Mouse (Mus musculus): ENCODE data around the gene Rbbp5.

The Rbbp5 gene

GRCm38 (mm10) chr1:132500535-132500934 lies 23.4 kb downstream of the Rbbp5 start:
- no peak for DNase-seq (ENCODE audit: low spot score in 2 of 2)

GRCm38 (mm10) chr1:132505155-132505554 lies 28.0 kb downstream of the Rbbp5 start:
- no peak for DNase-seq (ENCODE audit: low spot score in 2 of 2)

GRCm38 (mm10) chr1:132506058-132506457 lies 28.9 kb downstream of the Rbbp5 start, which contains the start of gene Tmem81:
Tmem81 (plus strand) TSS chr1:132506230.
- no peak for DNase-seq (ENCODE audit: low spot score in 2 of 2)

- no peak for DNase-seq (ENCODE audit: low spot score in 2 of 2)
These were observed 29.5 kb downstream of the Rbbp5 start for GRCm38 (mm10) chr1:132506656-132507055.

GRCm38 (mm10) chr1:132509771-132510170 lies 32.6 kb downstream of the Rbbp5 start:
- no peak for DNase-seq (ENCODE audit: low spot score in 2 of 2)

GRCm38 (mm10) chr1:132511521-132511920 lies 34.4 kb downstream of the Rbbp5 start:
- no peak for DNase-seq (ENCODE audit: low spot score in 2 of 2)

GRCm38 (mm10) chr1:132512106-132512505 lies 34.9 kb downstream of the Rbbp5 start:
- DNase-seq (ENCODE audit: low spot score in 2 of 2) = no peak

- no peak for DNase-seq (ENCODE audit: low spot score in 2 of 2)
These were observed 38.2 kb downstream of the Rbbp5 start for GRCm38 (mm10) chr1:132515339-132515738.

GRCm38 (mm10) chr1:132516776-132517175 lies 39.6 kb downstream of the Rbbp5 start:
- no peak for DNase-seq (ENCODE audit: low spot score in 2 of 2)

- DNase-seq (ENCODE audit: low spot score in 2 of 2) = no peak
These were observed 41.5 kb downstream of the Rbbp5 start for GRCm38 (mm10) chr1:132518621-132519020.

- DNase-seq (ENCODE audit: low spot score in 2 of 2) = no peak
These were observed 42.6 kb downstream of the Rbbp5 start for GRCm38 (mm10) chr1:132519734-132520133.

- DNase-seq (ENCODE audit: low spot score in 2 of 2) = peak; percentile 16 to 18
These were observed 43.6 kb downstream of the Rbbp5 start for GRCm38 (mm10) chr1:132520764-132521163.

GRCm38 (mm10) chr1:132523048-132523447 lies 45.9 kb downstream of the Rbbp5 start:
- no peak for DNase-seq (ENCODE audit: low spot score in 2 of 2)

GRCm38 (mm10) chr1:132523920-132524319 lies 46.8 kb downstream of the Rbbp5 start:
- DNase-seq (ENCODE audit: low spot score in 2 of 2) = no peak

GRCm38 (mm10) chr1:132525832-132526231 lies 48.7 kb downstream of the Rbbp5 start:
- peak; percentile 34 to 45 for DNase-seq (ENCODE audit: low spot score in 2 of 2)

- DNase-seq (ENCODE audit: low spot score in 2 of 2) = no peak
These were observed 50.9 kb downstream of the Rbbp5 start for GRCm38 (mm10) chr1:132528071-132528470.

GRCm38 (mm10) chr1:132528647-132529334 lies 51.6 kb downstream of the Rbbp5 start:
- DNase-seq (ENCODE audit: low spot score in 2 of 2) = no peak

- no peak for DNase-seq (ENCODE audit: low spot score in 2 of 2)
These were observed 53.5 kb downstream of the Rbbp5 start for GRCm38 (mm10) chr1:132530631-132531191.

GRCm38 (mm10) chr1:132532521-132532920 lies 55.4 kb downstream of the Rbbp5 start:
- no peak for DNase-seq (ENCODE audit: low spot score in 2 of 2)

- DNase-seq (ENCODE audit: low spot score in 2 of 2) = no peak
These were observed 56.7 kb downstream of the Rbbp5 start for GRCm38 (mm10) chr1:132533840-132534239.

GRCm38 (mm10) chr1:132535541-132535940 lies 58.4 kb downstream of the Rbbp5 start:
- no peak for DNase-seq (ENCODE audit: low spot score in 2 of 2)

- DNase-seq (ENCODE audit: low spot score in 2 of 2) = no peak
These were observed 59.3 kb downstream of the Rbbp5 start for GRCm38 (mm10) chr1:132536416-132536815.

GRCm38 (mm10) chr1:132537736-132538135 lies 60.6 kb downstream of the Rbbp5 start:
- no peak for DNase-seq (ENCODE audit: low spot score in 2 of 2)

Measured in urinary bladder, adult 18-20 months (tissue).